Mouse (Mus musculus): ENCODE results near the gene Ubox5.

DNA sequence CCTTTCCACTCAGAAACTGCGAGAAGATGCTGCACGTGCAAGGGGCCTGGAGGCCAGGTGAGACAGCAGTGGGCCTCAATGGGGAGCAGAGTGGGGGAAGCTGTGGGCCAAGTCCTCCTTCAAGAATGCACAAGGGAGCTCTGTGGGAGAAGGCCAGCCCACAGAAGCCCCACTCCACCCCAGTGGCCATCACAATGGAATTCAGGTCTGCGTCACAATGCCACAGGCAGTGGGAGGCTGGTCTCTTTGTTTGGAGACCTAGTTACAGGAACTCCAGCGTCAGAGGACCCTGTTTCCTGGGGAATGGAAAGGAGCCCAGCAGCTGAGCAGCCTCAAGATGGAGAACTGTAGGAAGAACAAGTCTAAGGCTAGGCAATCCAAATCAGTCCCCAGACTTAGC is 40.7 kb downstream of the Ubox5 start:
- no peak for TF ChIP-seq CTCF (IDR thresholded peaks at IDR 0.05; ENCODE audit: low read depth, low read length)
- TF ChIP-seq POLR2A (IDR thresholded peaks at IDR 0.05; ENCODE audit: borderline replicate concordance, low read depth, low read length), result no peak

Measured in bone marrow macrophage, adult 2 months (primary cell).